Mouse (Mus musculus) liver, postnatal 0 days (tissue): ENCODE data around the gene Meis2.

Source experiments
- CTCF ChIP-seq: sonication (generic); IDR thresholded peaks from 2 replicates; pipeline ENCODE4 v1.5.1; 2016; ENCODE audit warnings: antibody characterized with exemption, low read depth
- EP300 ChIP-seq: IDR thresholded peaks from 2 replicates; pipeline ENCODE4 v1.6.1; 2016; ENCODE audit warnings: antibody characterized with exemption, low read depth, mild to moderate bottlenecking

DNA sequence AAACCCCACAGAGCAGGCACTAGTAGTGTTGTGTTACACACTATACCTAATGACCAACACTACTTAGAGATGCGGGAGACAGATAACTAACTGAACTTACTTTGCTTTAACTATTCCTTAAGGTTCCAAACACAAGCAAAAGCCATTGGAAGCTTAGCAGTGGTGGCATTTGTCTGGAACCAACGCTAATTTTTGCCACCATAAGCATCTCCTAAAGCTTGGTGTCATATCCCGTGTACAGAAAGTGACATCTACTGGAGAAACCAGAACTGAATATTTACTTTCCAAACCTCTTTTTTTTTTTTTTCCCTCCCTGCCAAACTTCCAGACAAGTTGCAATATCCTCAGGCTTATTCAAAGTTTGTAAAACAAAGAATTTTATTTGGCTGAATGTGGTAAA, 39.5 kb upstream of the Meis2 start:
- no peak; the same call in 1 of the 2 replicates for TF ChIP-seq CTCF
- TF ChIP-seq EP300: no peak
